Mouse (Mus musculus): ENCODE measurements at regions not wholly inside any gene's neighbourhood (a gene's known extent, or its start where the extent isn't known, plus 50 kb on each side); places are given as distances from the start of the nearest gene placed in this dataset.

DNA sequence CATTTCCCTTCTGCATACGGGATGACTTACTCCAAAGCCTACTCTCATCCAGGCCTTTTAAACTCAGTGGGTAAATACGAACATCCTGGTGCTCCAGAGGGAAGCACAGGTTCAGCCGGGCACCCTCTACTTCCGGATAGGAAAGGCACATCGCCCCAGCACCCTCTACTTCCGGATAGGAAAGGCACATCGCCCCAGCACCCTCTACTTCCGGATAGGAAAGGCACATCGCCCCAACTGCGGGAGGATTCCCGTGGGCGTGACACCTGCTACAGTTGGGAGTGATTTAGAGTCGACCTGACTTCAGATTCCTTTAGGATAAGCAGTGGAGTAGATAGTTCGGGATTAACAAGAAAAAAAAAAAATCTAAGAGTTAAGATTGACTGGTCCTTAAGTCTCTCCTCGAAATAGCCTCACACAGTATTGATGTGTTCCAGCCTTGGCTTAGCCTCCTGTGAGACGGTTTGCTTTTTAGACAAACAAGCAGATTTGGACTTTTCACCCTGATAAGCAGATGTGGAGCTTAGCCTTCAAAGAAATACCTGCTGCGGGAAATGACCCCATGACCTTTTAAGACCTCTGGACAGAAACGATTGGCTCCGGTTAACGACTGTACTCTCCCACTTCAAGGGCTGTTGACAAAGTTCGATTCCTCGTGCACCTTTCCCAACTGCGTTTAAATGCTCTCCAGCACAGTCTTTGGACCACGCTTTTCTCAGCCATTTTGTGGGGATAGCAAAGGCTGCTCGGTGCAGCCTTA, 210.1 kb downstream of the Atp23 start:
- Histone ChIP-seq H3K27ac (replicated peaks; ENCODE audit: low read depth, low read length) (no peak overlapping the region), H3K4me3 (ENCODE audit: insufficient read depth, low read depth, low read length) (no peak overlapping the region), H3K4me1 (ENCODE audit: control insufficient read depth, insufficient read depth, insufficient read length, low read length) (no peaks in the 10 kb centered on the region)

DNA sequence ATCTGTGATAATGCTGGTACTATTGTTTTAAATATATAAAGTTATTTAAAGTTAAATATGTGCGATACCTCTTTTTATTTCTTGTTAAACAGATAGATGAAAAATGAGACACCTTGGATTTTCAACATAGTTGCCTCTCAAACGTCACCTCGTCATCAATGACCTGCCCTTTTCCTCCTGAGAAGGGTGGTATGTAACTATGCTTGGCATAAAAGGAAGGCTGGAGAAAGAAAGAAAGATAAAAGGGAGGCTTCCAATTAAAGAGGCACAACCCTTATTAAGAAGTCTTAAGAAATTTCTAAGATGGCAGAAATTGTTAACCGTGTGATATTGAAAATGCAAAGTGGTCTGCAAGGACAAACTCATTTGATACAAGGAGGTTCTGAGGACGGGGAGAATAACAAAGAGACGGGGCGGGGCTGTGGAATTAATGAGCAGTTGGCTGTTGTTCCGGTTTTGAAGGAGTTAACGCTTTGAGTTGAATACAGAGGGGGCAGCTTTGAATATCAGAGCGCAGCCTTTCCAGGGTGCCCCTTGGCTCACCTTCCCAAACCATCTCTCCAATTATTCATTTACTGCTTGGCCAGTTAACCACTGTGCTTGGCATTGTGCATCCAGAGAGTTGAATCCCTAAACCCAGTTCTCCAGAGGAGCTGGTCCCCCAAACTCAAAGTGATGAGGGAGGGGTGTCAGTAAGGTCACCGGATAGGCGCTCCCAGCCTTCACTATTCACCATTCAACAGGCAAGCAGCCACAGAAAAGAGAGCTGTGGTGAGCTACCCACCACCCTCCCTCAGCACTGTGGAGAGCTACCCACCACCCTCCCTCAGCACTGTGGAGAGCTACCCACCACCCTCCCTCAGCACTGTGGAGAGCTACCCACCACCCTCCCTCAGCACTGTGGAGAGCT, 220.6 kb downstream of the Atp23 start:
- H3K27ac ChIP-seq (replicated peaks; ENCODE audit: low read depth, low read length) = no peak overlapping the region
- H3K4me3 ChIP-seq (ENCODE audit: insufficient read depth, low read depth, low read length) = no peak overlapping the region
- no peaks in the 10 kb centered on the region for H3K4me1 ChIP-seq (ENCODE audit: control insufficient read depth, insufficient read depth, insufficient read length, low read length)

DNA sequence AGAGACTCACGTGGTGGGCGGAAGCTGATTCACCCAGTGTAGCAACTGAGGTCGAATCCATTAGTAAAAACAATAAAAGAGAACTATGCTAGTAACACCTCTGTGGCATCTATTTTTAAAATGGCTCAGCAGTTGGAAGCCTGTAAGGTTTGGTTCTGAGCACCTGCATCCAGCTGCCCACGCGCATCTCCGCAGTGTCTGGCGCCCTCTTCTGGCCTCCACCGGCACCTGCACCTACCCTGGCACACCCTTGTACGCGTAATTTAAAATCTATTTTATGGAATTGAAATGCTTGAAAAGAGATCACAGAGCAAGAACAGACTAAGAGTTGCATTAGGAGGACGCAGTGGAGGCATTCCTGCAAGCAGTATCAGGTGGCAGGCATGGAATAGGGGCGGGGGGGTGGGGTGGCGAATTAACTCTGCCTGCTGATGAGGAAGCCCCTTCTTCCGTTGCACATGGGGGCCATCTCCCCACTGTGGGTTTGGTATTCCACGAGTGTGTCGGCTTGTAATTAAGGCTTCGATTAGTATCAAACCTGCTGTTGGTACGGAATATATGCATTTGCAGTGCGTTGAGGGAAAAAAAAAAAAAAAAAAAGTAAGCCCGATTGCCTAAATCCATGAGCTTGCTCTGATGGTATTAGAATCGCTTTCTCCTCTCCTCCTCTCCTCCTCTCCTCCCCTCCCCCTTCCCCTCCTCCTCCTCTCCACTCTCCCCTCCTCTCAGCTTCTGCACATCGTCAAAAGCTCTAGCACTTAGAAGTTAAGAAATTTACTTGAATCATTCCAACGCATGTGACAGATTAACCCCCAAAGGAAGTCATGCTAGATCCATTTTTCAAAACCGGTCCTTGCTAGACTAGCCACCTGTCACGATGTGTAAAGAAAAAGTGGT, 221.7 kb downstream of the Atp23 start:
- Histone ChIP-seq H3K27ac (replicated peaks; ENCODE audit: low read depth, low read length) (no peak overlapping the region), H3K4me3 (ENCODE audit: insufficient read depth, low read depth, low read length) (no peak overlapping the region)

DNA sequence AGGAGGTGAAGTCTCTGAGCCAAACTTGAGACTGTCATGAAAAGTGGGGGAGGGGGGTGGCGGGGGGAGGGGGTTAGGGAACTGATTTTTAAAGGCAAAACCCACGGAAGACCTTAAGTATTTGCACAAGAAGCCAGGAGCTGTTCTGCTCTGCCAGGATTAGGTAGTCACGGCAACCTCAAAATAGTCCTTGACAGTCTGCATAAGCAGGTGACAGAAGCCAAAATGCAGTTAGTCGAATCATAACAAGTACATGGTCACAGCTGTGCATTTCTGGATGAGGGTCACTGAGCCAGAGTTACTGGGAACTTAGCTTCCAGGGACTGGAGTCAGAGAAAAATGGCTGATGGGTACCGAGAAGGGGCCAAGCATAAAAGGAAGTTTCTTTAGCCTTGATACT, 227.7 kb downstream of the Atp23 start:
- Histone ChIP-seq H3K4me1 (ENCODE audit: control insufficient read depth, insufficient read depth, insufficient read length, low read length) (no peaks in the 10 kb centered on the region), H3K4me3 (ENCODE audit: insufficient read depth, low read depth, low read length) (no peak overlapping the region), H3K27ac (replicated peaks; ENCODE audit: low read depth, low read length) (no peak overlapping the region)

More for the DNA sequence above, 221.7 kb downstream of the Atp23 start:
- no peaks in the 10 kb centered on the region for H3K4me1 ChIP-seq (ENCODE audit: control insufficient read depth, insufficient read depth, insufficient read length, low read length)

DNA sequence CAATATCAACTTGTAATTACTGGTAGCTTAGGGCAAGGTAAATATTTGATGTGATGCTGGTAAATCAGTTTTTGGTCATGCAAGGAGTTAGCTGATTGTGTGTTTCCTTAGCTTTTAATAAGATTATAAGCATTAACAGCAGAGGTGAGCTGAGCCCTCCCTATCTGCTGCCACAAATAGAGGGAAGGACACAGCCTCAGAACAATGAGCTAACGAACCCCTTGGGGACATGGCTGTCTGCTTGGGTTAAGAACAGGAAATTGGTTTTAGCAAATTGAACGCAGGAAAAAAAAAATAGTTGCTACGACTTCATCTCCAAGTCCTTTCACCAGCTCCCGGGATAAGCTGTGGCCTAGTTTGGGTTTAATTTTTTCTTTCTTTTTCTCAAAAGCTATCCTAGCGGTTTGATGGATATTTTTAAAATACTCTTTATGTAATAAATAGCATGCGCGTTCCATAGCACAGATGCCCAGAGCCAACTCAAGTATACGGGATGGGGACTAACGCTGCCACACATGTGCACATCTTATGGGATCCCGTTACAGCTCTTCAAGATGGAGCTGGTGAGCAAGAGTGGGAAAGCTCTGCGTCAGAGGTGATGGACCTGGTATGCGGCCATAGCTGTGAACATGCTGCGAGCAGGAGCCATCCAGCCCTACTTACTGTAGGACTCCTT, 236.6 kb downstream of the Atp23 start:
- no peaks in the 10 kb centered on the region for H3K4me1 ChIP-seq (ENCODE audit: control insufficient read depth, insufficient read depth, insufficient read length, low read length)
- H3K27ac ChIP-seq (replicated peaks; ENCODE audit: low read depth, low read length) = no peak overlapping the region
- no peak overlapping the region for H3K4me3 ChIP-seq (ENCODE audit: insufficient read depth, low read depth, low read length)

DNA sequence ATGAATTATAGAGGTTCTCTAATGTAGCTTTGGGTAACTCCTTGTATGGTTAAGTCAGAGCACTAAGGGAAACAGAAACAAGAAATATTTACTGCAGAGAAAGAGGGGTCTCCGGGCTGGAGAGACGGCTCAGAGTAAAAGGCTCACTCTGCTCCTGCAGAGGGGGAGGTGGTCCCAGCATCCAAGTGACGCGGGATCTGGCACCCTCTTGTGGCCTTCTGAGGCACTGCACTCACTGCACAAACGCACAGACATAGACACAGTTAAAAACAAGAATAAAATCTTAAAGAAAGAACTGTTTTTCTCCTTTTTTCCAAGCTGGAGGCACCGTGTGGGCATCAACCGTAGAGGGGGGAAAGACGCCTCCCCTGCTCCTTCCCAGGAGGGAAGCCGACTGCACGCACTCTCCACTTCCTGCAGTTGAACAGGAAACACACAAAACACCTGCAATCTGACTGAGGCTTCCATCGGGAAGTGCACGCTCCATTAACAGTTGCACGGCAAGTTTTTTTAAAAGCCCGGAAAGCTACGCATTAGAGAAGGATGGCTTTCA, 237.6 kb downstream of the Atp23 start:
- Histone ChIP-seq H3K4me3 (ENCODE audit: insufficient read depth, low read depth, low read length) (no peak overlapping the region), H3K4me1 (ENCODE audit: control insufficient read depth, insufficient read depth, insufficient read length, low read length) (no peaks in the 10 kb centered on the region), H3K27ac (replicated peaks; ENCODE audit: low read depth, low read length) (no peak overlapping the region)

DNA sequence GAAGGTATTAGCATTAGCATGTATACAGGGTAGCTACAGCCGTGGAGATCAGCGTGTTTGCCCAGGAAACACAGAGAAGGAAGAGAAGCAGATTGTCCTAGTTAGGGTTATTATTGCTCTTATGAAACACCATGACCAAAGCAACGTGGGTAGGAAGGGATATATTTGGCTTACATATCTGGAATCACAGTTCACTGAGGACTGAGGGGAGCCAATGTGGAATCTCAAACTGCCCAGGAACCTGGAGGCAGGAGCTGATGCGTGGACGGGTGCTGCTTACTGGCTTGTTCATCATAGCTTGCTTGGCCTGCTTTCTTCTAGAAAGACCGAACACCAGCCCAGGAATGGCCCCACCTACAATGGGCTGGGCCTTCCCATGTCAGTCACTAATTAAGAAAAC, 238.4 kb downstream of the Atp23 start:
- no peak overlapping the region for H3K27ac ChIP-seq (replicated peaks; ENCODE audit: low read depth, low read length)
- no peak overlapping the region for H3K4me3 ChIP-seq (ENCODE audit: insufficient read depth, low read depth, low read length)

DNA sequence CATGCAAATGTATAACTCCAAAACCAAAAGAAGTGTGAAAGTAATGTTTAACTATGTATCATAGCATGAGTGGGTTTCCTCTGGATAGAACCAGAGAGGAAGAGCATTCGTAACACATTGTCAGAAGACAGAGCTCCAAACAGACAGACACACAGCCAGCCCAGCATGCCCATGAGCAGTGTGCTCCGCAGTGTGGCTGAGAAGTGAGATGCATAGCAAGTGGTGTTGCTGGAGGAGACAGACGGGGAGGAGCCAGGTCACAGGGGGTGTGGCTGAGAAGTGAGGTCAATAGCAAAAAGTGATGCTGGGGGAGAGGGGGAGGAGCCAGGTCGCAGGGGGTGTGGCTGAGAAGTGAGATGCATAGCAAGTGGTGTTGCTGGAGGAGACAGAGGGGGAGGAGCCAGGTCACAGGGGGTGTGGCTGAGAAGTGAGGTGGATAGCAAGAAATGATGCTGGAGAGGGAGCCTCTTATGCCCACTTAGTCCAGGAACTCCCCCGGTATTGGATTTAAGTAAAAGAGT, 240.0 kb downstream of the Atp23 start:
- Histone ChIP-seq H3K27ac (replicated peaks; ENCODE audit: low read depth, low read length) (no peak overlapping the region), H3K4me1 (ENCODE audit: control insufficient read depth, insufficient read depth, insufficient read length, low read length) (no peaks in the 10 kb centered on the region), H3K4me3 (ENCODE audit: insufficient read depth, low read depth, low read length) (no peak overlapping the region)

More for the DNA sequence above, 238.4 kb downstream of the Atp23 start:
- no peaks in the 10 kb centered on the region for H3K4me1 ChIP-seq (ENCODE audit: control insufficient read depth, insufficient read depth, insufficient read length, low read length)

DNA sequence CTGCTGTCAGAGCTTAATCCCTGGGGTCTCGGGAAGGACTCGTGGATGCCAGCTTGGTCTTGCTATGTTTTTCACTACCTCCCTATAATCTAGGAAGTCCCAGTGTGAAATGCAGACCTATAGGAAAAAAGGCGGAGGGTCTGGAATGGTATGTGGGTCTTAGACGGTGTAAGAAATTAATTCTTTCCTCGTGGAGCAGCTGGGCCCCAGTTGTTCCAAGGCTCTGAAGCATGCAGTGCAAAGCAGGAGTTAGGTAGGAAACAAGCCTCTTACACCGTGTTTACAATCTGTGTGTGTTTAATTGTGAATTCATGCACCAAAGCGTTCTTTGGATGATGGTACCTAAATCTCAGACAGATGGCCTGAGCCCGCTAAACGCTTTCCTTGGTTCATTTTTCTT, 241.1 kb downstream of the Atp23 start:
- no peaks in the 10 kb centered on the region for H3K4me1 ChIP-seq (ENCODE audit: control insufficient read depth, insufficient read depth, insufficient read length, low read length)
- H3K4me3 ChIP-seq (ENCODE audit: insufficient read depth, low read depth, low read length) = no peak overlapping the region
- no peak overlapping the region for H3K27ac ChIP-seq (replicated peaks; ENCODE audit: low read depth, low read length)

DNA sequence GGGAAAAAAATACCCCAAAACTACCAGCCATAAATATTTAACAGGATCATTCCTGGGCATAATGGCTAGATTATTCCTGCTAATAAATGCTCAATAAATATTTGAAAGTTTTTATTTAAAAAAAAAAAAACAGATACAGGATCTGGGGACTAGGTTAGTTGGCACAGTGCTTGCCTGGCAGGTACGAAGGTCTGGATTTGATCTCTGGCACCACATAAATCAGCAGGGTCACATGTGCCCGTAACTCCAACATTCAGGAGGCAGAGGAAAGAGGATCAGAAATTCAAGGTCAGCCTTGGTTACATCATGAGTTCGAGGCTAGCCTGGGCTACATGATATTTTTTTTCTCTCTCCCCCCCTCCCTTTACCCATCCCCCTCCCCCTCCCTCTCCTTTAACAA, 248.5 kb downstream of the Atp23 start:
- no peaks in the 10 kb centered on the region for H3K4me1 ChIP-seq (ENCODE audit: control insufficient read depth, insufficient read depth, insufficient read length, low read length)
- H3K27ac ChIP-seq (replicated peaks; ENCODE audit: low read depth, low read length) = no peak overlapping the region
- no peak overlapping the region for H3K4me3 ChIP-seq (ENCODE audit: insufficient read depth, low read depth, low read length)

DNA sequence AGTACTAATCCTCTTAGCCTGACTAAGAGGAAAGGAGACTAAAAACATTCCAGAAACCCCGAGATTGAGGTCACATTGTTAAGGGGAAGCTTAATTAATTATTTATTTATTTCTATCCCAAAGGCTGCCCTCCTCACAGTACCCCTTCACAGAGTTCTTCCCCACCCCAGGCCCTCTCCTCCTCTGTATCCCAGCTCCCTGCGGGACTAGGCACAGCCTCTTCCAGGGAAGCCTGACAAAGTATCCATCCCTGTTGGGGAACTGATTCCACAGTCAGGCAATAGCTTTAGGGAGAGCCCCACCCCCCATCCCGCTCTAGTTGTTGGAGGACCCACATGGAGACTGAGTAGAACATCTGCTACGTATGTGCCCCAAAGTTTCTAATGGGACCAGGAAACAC, 254.6 kb downstream of the Atp23 start:
- Histone ChIP-seq H3K4me1 (ENCODE audit: control insufficient read depth, insufficient read depth, insufficient read length, low read length) (no peaks in the 10 kb centered on the region), H3K27ac (replicated peaks; ENCODE audit: low read depth, low read length) (no peak overlapping the region), H3K4me3 (ENCODE audit: insufficient read depth, low read depth, low read length) (no peak overlapping the region)

DNA sequence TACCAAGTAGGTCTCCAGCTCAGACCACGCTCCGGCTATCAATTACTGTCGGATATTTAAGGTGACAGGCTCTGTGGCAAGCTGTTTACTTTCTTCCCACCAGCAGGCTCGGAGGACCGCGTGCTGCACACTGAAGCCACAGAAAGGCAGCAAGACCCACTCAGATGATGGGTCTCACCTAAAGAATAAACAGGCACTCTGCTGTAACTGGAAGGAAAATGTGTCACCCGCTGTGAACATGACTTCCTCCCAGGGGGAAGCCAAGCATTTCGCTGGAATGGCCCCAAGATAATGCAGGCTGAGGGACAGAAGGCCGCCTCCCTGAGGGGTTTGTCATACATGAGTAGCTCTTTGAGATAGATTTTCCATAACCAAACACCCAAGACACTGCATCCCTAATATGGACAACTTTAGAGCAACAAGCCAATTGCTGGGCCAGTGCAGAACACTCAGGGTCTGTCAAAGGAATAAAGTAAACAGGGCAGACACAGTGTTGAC, 259.3 kb downstream of the Atp23 start:
- no peak overlapping the region for H3K27ac ChIP-seq (replicated peaks; ENCODE audit: low read depth, low read length)
- H3K4me3 ChIP-seq (ENCODE audit: insufficient read depth, low read depth, low read length) = no peak overlapping the region
- no peaks in the 10 kb centered on the region for H3K4me1 ChIP-seq (ENCODE audit: control insufficient read depth, insufficient read depth, insufficient read length, low read length)

DNA sequence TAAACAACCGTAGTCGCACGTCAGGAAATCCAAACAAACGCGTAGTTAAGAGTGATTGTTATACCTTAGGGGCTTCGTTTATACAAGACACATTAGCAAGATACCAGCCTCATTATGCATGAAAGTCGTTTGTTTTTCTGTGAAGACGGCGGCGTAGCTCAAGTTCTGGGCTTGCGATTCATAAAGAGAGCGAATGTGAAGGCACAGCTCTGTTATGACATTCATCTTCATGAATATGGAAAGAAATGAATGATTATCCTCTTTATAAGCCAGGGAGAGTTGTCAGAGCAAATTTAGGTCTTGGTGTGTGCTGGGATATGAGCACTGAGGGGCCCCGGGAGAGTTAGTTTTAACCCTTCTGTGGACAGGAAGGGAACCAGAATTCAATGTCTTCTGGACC, 266.4 kb downstream of the Atp23 start:
- Histone ChIP-seq H3K27ac (replicated peaks; ENCODE audit: low read depth, low read length) (no peak overlapping the region), H3K4me1 (ENCODE audit: control insufficient read depth, insufficient read depth, insufficient read length, low read length) (no peaks in the 10 kb centered on the region), H3K4me3 (ENCODE audit: insufficient read depth, low read depth, low read length) (no peak overlapping the region)

DNA sequence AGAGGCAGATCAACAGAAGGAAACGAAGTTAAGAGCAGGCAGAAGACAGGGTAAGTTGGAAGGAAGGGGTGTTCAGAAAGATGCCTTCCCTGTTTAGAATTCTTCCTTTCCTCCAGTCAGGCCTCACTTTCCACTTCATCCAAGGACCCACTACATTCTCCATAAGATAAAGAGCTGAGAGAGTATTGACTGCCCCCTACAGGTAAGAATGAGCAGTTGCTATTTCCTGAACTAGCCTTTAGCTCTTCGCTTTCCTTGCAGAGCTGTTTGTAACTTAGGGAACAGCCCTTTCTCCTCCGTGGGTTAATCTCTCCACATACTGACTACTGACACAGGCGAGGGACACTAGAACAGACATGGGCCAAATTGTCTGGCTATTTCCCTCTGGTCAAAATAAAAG, 273.1 kb downstream of the Atp23 start:
- Histone ChIP-seq H3K4me1 (ENCODE audit: control insufficient read depth, insufficient read depth, insufficient read length, low read length) (no peaks in the 10 kb centered on the region), H3K27ac (replicated peaks; ENCODE audit: low read depth, low read length) (no peak overlapping the region), H3K4me3 (ENCODE audit: insufficient read depth, low read depth, low read length) (no peak overlapping the region)

Data from brown adipose tissue, adult 24 weeks (tissue).